Mouse (Mus musculus): Measurements from ENCODE around the gene B230217C12Rik. TPM values are rescaled to one million over a fixed set of nuclear protein-coding genes. Genes with fewer than 3 reads are reported as not detected.

B230217C12Rik gene
- polyA plus RNA-seq, 1 experiment from 2014 or later: 14.3 TPM

GRCm38 (mm10) chr11:97802495-97802894, 38.1 kb upstream of the B230217C12Rik start:
- DNase-seq (ENCODE audit: low spot score): no peak
- 40% methylated on average over 6 of the region's 6 CpGs for WGBS

DNA sequence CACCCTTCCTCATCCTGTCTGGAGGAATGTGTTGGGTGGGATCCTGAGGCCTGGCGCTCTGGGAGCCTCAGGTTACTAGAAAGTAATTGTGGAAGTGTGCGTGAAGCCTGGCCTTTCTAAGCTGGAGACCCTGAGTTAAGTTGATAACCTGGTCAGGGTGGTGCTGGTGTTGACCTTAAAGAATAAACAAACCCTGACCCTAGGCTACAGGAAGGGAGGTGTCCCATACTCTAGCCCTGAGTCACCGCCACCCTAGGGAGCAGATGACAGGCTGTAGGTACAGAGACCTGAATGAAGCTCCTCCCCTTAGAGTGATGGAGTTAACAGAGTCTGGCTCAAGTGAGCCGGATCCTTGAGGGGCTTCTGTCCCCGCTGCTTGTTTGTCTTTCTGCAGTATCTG, 36.7 kb upstream of the B230217C12Rik start:
- 80% methylated on average over 5 of the region's 5 CpGs for WGBS
- Histone ChIP-seq H3K27ac (replicated peaks) (0 out of 2 replicates have a peak overlapping the region, but pooled peaks have one; percentile 13), H3K9me3 (replicated peaks) (no peaks in the 10 kb centered on the region), H3K36me3 (peaks cover 25% of the 10 kb centered on the region), H3K4me3 (no peak overlapping the region), H3K4me1 (peaks cover 83% of the 10 kb centered on the region), H3K27me3 (ENCODE audit: low read depth, poor library complexity, severe bottlenecking) (no peaks in the 10 kb centered on the region)
- DNase-seq (ENCODE audit: low spot score): no peak

More at GRCm38 (mm10) chr11:97802495-97802894, 38.1 kb upstream of the B230217C12Rik start:
- Histone ChIP-seq H3K4me3 (0 out of 2 replicates have a peak overlapping the region, but pooled peaks have one; percentile 95), H3K27me3 (ENCODE audit: low read depth, poor library complexity, severe bottlenecking) (0 out of 2 replicates have a peak, but pooled peaks cover 6% of the 10 kb centered on the region), H3K27ac (replicated peaks) (no peak overlapping the region; the same call in 1 of the 2 replicates), H3K36me3 (peaks cover 12% of the 10 kb centered on the region), H3K9me3 (replicated peaks) (no peaks in the 10 kb centered on the region), H3K4me1 (peaks cover 76% of the 10 kb centered on the region)

DNA sequence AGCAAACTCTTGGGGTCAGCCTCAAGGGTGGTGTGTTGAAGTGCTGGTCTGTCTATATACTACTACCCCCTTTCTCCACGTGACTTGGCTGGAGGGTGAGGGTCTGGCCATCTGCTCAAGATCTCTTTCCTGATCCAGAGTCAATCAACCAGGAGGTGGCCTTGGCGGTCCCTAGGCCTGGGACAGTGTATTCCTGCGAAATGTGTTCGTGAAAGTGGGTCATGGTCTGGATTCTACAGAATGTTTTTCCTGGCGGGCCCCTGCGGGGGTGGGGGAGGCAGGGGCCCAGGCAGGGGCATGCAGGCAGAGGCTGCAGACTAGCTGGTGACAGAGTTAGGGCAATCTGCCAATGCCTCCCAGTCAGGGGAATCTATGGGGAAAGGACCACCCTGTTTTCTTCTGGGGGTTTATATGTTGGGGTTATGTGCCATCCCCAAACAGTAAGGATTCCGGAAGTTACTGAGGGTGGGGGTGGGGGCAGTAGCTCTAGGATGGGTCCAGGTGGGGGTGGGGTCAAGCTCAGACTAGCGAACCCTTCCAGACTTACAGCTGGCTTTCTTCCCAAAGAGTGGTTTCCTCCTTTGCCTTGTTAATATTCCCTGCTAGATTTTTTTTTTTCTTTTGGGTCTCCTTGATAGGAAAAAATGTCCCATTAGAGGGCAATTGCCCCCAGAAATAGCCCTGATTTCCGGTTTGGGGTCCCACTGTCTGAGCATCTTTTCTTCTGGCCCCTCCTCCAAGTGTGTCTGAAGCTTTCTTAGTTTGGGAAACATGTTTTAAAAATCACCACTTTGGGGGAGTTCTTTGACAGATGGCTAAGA, 35.5 kb upstream of the B230217C12Rik start:
- H3K9me3 ChIP-seq (replicated peaks): no peaks in the 10 kb centered on the region
- peak overlapping the region; percentile 26; the same call in 1 of the 2 replicates for H3K4me3 ChIP-seq
- H3K27ac ChIP-seq (replicated peaks): peak overlapping the region; percentile 78
- 46% methylated on average over 9 of the region's 9 CpGs for whole genome bisulfite sequencing
- no peak for DNase-seq (ENCODE audit: low spot score)
- no peaks in the 10 kb centered on the region for H3K27me3 ChIP-seq (ENCODE audit: low read depth, poor library complexity, severe bottlenecking)
- H3K4me1 ChIP-seq: peaks cover 88% of the 10 kb centered on the region
- H3K36me3 ChIP-seq: peaks cover 36% of the 10 kb centered on the region

DNA sequence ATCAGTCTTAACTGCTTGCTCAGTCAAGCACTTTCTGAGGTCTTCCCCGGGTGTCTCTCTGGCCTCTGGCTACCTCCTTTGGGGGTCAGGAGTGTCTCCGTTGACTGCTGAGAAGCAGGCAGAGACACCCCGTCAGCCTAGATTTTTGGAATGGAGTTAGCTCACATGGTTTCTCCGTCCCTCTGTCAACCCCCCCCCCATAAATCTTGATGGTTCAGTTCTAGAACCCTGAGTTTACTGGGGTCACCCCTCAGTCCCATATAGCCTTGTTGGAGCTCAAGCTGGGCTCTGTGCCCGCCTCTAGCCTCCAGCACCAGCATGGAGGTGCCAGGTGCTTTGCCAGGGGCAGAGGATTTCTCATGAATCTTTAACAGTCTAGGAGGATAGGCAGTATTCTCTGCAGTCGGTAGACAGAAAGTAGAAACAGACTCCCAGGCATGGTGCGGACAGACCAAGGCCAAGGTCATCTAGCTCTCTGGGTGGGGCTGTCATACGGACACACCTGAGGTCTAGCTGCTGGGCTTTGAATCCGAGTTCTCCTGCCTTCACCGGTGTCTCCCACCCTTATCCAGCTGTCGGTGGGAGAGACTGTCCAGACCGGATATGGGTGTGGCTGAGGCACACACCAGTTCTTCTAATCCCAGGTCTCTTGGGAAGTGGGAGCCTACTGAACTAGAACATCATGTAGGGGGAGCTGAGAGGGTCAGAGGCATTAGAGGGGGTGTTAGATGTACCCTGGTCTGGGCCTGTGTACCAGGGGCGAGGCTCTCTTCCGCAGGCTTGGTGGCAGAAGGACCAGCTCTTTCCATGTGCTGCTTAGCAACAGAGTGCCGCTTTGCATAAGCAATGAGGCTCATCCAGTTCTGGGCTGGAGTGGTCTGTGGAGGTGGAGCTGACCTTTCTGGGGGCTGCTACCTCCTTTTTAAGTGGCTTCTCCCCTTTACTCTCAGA, 34.6 kb upstream of the B230217C12Rik start:
- H3K27ac ChIP-seq (replicated peaks): peak overlapping the region; percentile 78
- H3K9me3 ChIP-seq (replicated peaks): no peaks in the 10 kb centered on the region
- peaks cover 91% of the 10 kb centered on the region for H3K4me1 ChIP-seq
- H3K36me3 ChIP-seq: peaks cover 39% of the 10 kb centered on the region
- WGBS: 52% methylated on average over 15 of the region's 15 CpGs
- peak overlapping the region; percentile 26 for H3K4me3 ChIP-seq
- no peaks in the 10 kb centered on the region for H3K27me3 ChIP-seq (ENCODE audit: low read depth, poor library complexity, severe bottlenecking)
- DNase-seq (ENCODE audit: low spot score): peak; percentile 42

GRCm38 (mm10) chr11:97806613-97806964, 34.0 kb upstream of the B230217C12Rik start:
- Histone ChIP-seq H3K4me1 (peaks cover 91% of the 10 kb centered on the region), H3K9me3 (replicated peaks) (no peaks in the 10 kb centered on the region), H3K27ac (replicated peaks) (peak overlapping the region; percentile 78), H3K36me3 (peaks cover 39% of the 10 kb centered on the region), H3K27me3 (ENCODE audit: low read depth, poor library complexity, severe bottlenecking) (no peaks in the 10 kb centered on the region), H3K4me3 (peak overlapping the region; percentile 20; the same call in 1 of the 2 replicates)
- WGBS: 74% methylated on average over 7 of the region's 7 CpGs
- no peak for DNase-seq (ENCODE audit: low spot score)

DNA sequence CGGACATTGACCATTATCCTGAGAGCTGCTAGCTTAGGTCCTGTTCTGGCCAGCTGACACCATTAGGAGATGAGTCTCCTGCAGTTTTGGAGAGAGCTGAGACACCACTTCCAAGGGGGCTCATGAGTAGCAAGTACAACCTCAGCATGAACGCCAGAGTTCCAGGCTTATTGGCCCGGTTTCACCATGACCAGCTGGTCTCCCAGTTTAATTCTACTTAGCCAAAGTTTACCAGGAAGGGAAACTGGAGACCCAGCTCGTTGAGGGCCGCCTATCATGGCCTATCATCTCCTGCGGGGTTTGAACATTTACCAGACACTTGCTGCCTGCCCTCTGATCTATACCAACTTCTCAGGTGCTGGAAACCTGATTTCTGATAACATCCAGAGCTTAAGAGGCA, 33.0 kb upstream of the B230217C12Rik start:
- no peak for DNase-seq (ENCODE audit: low spot score)
- WGBS: 59% methylated on average over 6 of the region's 6 CpGs
- Histone ChIP-seq H3K27ac (replicated peaks) (peak overlapping the region; percentile 77; the same call in 1 of the 2 replicates), H3K9me3 (replicated peaks) (no peaks in the 10 kb centered on the region), H3K27me3 (ENCODE audit: low read depth, poor library complexity, severe bottlenecking) (no peaks in the 10 kb centered on the region), H3K4me3 (no peak overlapping the region), H3K36me3 (peaks cover 39% of the 10 kb centered on the region), H3K4me1 (peaks cover 91% of the 10 kb centered on the region)

DNA sequence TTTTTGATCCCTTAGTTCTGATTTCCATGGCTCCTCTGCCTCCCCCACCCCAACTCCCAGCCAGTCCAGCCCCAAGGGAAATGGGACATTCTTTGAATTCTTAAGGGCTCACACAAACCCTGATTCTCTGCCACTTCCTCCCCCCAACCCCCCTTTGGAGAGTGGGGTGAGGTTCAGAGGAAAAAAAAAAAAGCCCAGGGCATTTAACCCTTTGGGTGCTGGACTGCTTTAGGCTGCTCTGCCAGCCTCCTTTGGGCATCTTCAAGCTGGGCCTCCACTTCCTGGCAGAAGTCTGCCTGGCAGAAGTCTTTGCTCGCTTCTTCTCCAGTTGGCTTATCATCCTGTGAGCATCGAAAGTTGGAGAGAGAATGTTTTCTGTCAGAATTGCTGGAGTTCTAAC, 32.5 kb upstream of the B230217C12Rik start:
- no peak for DNase-seq (ENCODE audit: low spot score)
- 65% methylated on average over 2 of the region's 2 CpGs for WGBS
- Histone ChIP-seq H3K27me3 (ENCODE audit: low read depth, poor library complexity, severe bottlenecking) (no peaks in the 10 kb centered on the region), H3K27ac (replicated peaks) (peak overlapping the region; percentile 77), H3K9me3 (replicated peaks) (no peaks in the 10 kb centered on the region), H3K36me3 (peaks cover 39% of the 10 kb centered on the region), H3K4me1 (peaks cover 93% of the 10 kb centered on the region), H3K4me3 (0 out of 2 replicates have a peak overlapping the region, but pooled peaks have one; percentile 8)

- H3K9me3 ChIP-seq (replicated peaks): no peaks in the 10 kb centered on the region
- H3K4me1 ChIP-seq: peaks cover 98% of the 10 kb centered on the region
- no peak overlapping the region for H3K4me3 ChIP-seq
- WGBS: 45% methylated on average over 5 of the region's 5 CpGs
- peaks cover 39% of the 10 kb centered on the region for H3K36me3 ChIP-seq
- no peak for DNase-seq (ENCODE audit: low spot score)
- H3K27ac ChIP-seq (replicated peaks): peak overlapping the region; percentile 77
- no peaks in the 10 kb centered on the region for H3K27me3 ChIP-seq (ENCODE audit: low read depth, poor library complexity, severe bottlenecking)
Measured at GRCm38 (mm10) chr11:97808621-97809234, 31.9 kb upstream of the B230217C12Rik start.

DNA sequence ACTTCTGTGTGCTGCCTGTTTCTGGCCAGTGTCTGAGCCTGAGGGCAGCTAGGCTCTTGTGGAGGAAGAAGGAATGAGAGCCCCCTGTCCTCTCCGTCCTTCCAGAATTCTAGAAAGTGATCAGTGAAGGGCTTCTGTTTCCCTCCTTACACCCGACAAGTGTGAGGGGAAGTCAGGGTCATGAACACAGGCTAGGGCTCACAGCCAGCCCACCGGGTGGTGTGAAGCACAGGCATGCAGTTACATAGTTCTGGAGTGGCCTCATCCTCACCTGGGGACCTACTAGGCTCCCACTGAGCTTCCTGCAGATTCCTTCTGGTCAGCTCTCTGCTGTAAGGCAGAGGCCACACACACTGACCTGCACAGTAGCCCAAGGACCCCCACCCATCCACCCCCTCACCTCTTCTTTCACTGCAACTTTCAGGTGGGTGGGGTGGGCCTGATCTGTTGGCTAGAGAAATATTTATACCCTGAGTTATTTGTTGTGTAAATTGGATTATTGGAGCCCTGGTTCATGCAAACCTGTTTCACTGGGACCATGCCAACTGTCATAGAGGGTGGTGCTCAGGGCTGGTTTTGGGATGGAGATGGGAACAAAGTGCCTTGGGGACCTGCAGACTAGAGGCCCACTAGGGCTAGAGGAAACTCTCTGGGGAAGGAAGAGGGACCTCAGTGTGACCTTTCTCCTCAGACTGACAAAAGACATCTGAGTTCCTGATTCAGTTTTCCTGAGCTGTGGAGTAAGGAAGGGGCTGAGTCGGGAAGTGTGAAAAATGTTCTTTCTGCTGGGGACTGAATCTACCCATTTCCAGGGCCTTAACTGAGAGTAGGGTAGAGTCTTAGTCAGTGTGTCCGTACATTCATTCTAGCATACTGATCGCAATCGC, 31.1 kb upstream of the B230217C12Rik start:
- Histone ChIP-seq H3K36me3 (peaks cover 45% of the 10 kb centered on the region), H3K27me3 (ENCODE audit: low read depth, poor library complexity, severe bottlenecking) (no peaks in the 10 kb centered on the region), H3K27ac (replicated peaks) (peak overlapping the region; percentile 77), H3K4me3 (no peak overlapping the region), H3K4me1 (peaks cover 98% of the 10 kb centered on the region), H3K9me3 (replicated peaks) (no peaks in the 10 kb centered on the region)
- 82% methylated on average over 7 of the region's 7 CpGs for WGBS
- DNase-seq (ENCODE audit: low spot score): no peak

DNA sequence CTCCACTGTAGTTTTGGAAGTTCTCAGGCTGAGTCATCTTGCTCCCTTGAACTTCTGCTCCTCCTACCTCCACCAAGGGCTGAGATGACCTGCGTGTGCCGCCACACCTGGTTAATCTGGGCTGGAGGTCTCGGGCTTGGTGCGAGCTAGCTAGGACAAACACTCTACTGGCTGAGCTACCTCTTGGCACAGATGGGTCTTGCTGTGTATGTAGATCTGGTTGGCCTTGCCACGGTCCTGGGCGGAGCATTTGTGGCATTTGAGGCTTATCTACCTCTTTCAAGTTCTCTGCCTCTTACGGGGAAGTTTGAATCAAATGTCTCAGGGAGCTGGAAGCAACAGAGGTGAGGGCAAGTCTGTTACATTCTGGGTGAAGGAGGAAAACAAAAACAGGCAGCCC, 30.2 kb upstream of the B230217C12Rik start:
- 0 out of 2 replicates have a peak, but pooled peaks cover under 1% of the 10 kb centered on the region for H3K27me3 ChIP-seq (ENCODE audit: low read depth, poor library complexity, severe bottlenecking)
- peak overlapping the region; percentile 42; the same call in 1 of the 2 replicates for H3K27ac ChIP-seq (replicated peaks)
- 75% methylated on average over 7 of the region's 7 CpGs for WGBS
- H3K9me3 ChIP-seq (replicated peaks): no peaks in the 10 kb centered on the region
- H3K36me3 ChIP-seq: peaks cover 46% of the 10 kb centered on the region
- no peak for DNase-seq (ENCODE audit: low spot score)
- no peak overlapping the region; the same call in 1 of the 2 replicates for H3K4me3 ChIP-seq
- H3K4me1 ChIP-seq: peaks cover 98% of the 10 kb centered on the region

DNA sequence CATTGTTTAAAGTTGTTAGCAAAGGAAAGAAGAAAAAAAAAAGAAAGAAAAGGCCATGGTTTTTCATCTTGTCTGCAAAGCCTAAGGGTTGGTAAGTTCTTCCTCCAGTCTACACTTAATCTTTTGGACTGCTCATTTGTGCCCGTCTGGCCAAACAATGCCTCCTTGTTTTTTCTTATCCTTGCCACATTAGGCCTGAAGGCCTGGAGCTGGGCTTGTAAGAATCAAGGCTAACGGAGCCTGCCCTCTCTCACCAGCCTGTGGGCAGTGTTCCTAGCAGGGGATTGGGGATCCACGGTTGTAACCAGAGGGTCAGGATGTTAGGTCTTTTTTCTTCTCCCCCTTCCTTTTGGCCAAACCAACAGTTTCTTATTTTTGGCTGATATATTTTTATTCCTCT, 29.6 kb upstream of the B230217C12Rik start:
- no peak overlapping the region for H3K4me3 ChIP-seq
- 0 out of 2 replicates have a peak, but pooled peaks cover 6% of the 10 kb centered on the region for H3K27me3 ChIP-seq (ENCODE audit: low read depth, poor library complexity, severe bottlenecking)
- peak overlapping the region; percentile 90 for H3K27ac ChIP-seq (replicated peaks)
- peaks cover 52% of the 10 kb centered on the region for H3K36me3 ChIP-seq
- no peak for DNase-seq (ENCODE audit: low spot score)
- no peaks in the 10 kb centered on the region for H3K9me3 ChIP-seq (replicated peaks)
- peaks cover 98% of the 10 kb centered on the region for H3K4me1 ChIP-seq
- 17% methylated on average over 3 of the region's 3 CpGs for WGBS

All from midbrain, embryonic 10.5 days (tissue).